Mouse (Mus musculus) heart, postnatal 0 days (tissue): ENCODE measurements around the gene Invs.
"Not testable (repeated sequence)": the region's sequence is repeated elsewhere in the genome, so short reads cannot be mapped to it uniquely, and the experiment has no call there.

Experiments
- CTCF ChIP-seq: IDR thresholded peaks from 2 replicates; pipeline ENCODE4 v1.5.1; 2016; ENCODE audit warnings: antibody characterized with exemption, control low read depth, low read depth
- EP300 ChIP-seq: IDR thresholded peaks from 2 replicates; pipeline ENCODE4 v1.6.1; 2016; ENCODE audit warnings: antibody characterized with exemption, low read depth

GRCm38 (mm10) chr4:48405724-48406491 lies 126.3 kb downstream of the Invs start:
- not testable (repeated sequence) for TF ChIP-seq EP300, CTCF
